Mouse (Mus musculus) hindbrain, embryonic 15.5 days (tissue): ENCODE measurements around the gene Mlycd. TPM values are rescaled to one million over a fixed set of nuclear protein-coding genes. Genes with fewer than 3 reads are reported as not detected.

ENCODE experiments used
- ATAC-seq: fragments of 200-750 bp; cut with Nextera tagmentation; 2 replicates; pipeline ENCODE4 v1.8.0; 2017; ENCODE audit warnings: low read depth, moderate number of reproducible peaks, moderate TSS enrichment; ENCODE audit not compliant: low FRiP score
- H3K27ac ChIP-seq: fragments of 300-500 bp; sonication (generic); replicated peaks from 2 replicates; pipeline ENCODE4 v1.5.1; 2015; ENCODE audit warnings: mild to moderate bottlenecking, inconsistent platforms
- H3K27me3 ChIP-seq: fragments of 300-500 bp; sonication (generic); 2 replicates; pipeline ENCODE4 v1.6.1; 2015; ENCODE audit warnings: control low read depth, inconsistent platforms
- H3K36me3 ChIP-seq: fragments of 300-500 bp; sonication (generic); 2 replicates; pipeline ENCODE4 v1.6.1; 2015; ENCODE audit warnings: control low read depth, inconsistent platforms
- H3K4me1 ChIP-seq: fragments of 300-500 bp; sonication (generic); replicated peaks from 2 replicates; pipeline ENCODE4 v1.6.1; 2015; ENCODE audit warnings: control low read depth, inconsistent platforms
- H3K4me2 ChIP-seq: fragments of 300-500 bp; sonication (generic); 2 replicates; pipeline ENCODE4 v1.6.1; 2015; ENCODE audit warnings: moderate library complexity, mild to moderate bottlenecking, inconsistent platforms
- H3K4me3 ChIP-seq: fragments of 300-500 bp; sonication (generic); 2 replicates; pipeline ENCODE4 v1.5.1; 2015; ENCODE audit warnings: mild to moderate bottlenecking, inconsistent platforms
- H3K9ac ChIP-seq: fragments of 300-500 bp; sonication (generic); 2 replicates; pipeline ENCODE4 v1.6.1; 2015; ENCODE audit warnings: inconsistent platforms
- H3K9me3 ChIP-seq: fragments of 300-500 bp; sonication (generic); 2 replicates; pipeline ENCODE4 v1.6.1; 2016; ENCODE audit warnings: control low read depth, inconsistent platforms
- WGBS: fragments of 180-500 bp; shearing (Covaris S2); methylation state at CpG from one replicate; pipeline ENCODE4 v1.1.7; 2015; 5-methylcytosine and 5-hydroxymethylcytosine counted together
- polyA plus RNA-seq: library from polyadenylated mRNA; unstranded; fragments of >200 nt; fragmentation: Nextera tagmentation; extraction: Ambion mirVana; gene quantifications from 2 replicates; pipeline ENCODE4 v1.2.1, GENCODE M21; 2015

Gene Mlycd
- polyA plus RNA-seq, 1 experiment from 2014 or later: 18.5 TPM

DNA sequence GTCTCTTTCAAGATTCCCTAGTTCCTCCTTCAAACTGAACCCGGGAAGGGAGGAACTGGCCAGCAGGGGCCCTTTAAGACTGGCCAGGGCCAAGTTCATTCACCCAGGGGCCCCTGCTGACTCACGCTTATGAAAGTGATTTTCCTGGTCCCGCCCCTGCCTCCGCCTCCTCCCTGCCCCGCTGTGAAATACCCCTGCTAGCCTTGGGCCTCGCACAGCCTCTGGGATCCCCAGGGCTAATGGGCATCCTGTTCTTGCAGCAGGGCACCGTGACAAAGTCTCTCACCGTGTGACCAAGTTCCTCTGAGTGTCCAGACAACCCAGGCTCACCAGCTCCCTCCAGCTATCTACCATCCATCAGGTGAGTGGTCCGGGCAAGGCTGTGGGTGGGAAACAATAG, 42.3 kb downstream of the Mlycd start:
- ATAC-seq: no peak
- Histone ChIP-seq H3K9ac (no peak overlapping the region), H3K4me3 (no peak overlapping the region), H3K36me3 (no peaks in the 10 kb centered on the region), H3K27me3 (no peaks in the 10 kb centered on the region), H3K4me2 (no peak overlapping the region), H3K27ac (no peak overlapping the region), H3K4me1 (peaks cover 19% of the 10 kb centered on the region), H3K9me3 (no peaks in the 10 kb centered on the region)
- WGBS: 26% methylated on average over 9 of the region's 9 CpGs

DNA sequence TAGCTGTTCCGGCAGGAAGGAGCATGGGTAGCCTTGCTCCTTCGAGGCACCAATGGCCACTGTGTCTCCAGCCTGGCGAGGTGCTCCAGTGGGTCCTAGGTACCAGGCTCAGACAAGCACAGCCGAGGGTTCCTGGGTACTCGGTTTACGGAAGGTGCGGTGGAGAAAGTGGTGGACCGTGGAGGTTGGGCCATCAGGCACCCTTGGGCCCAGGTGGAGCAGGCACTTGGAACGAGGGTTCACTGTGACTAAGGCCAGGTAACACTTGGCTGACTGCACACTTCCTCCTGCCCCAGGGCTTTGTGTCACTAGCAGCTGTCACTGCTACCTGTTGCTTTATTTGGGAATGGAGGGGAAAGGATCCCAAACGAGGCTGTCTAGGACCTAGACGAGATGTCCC, 42.8 kb downstream of the Mlycd start:
- whole genome bisulfite sequencing: 75% methylated on average over 11 of the region's 11 CpGs
- H3K36me3 ChIP-seq: no peaks in the 10 kb centered on the region
- no peaks in the 10 kb centered on the region for H3K9me3 ChIP-seq

DNA sequence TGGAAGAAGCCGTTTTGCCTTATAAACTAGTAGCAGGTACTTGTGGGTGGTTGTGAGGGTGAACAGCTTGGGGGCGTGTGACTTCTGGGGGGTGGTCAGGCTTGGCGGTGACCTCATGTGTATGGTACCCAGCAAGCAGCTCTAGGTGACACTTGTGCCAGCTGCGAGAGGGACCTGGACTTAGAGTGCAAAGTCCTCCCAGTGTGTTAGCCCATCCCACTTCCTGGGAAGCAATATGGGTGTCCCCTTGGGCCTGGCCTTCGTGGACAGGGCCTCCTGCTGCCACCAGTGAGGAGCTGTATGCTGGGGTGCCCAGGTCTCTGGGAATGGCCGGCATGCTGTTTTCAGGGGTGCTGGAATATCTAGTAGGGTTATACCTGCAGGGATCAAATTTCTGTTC, 44.2 kb downstream of the Mlycd start:
- Histone ChIP-seq H3K4me3 (no peak overlapping the region), H3K36me3 (no peaks in the 10 kb centered on the region), H3K9ac (no peak overlapping the region), H3K4me2 (no peak overlapping the region), H3K4me1 (peaks cover 19% of the 10 kb centered on the region), H3K9me3 (no peaks in the 10 kb centered on the region), H3K27ac (no peak overlapping the region), H3K27me3 (no peaks in the 10 kb centered on the region)
- 84% methylated on average over 6 of the region's 6 CpGs for WGBS
- ATAC-seq: no peak

More for the DNA sequence above, 42.8 kb downstream of the Mlycd start:
- Histone ChIP-seq H3K9ac (no peak overlapping the region), H3K4me1 (peaks cover 19% of the 10 kb centered on the region), H3K27me3 (no peaks in the 10 kb centered on the region), H3K4me3 (no peak overlapping the region), H3K4me2 (no peak overlapping the region), H3K27ac (no peak overlapping the region)
- ATAC-seq: no peak

DNA sequence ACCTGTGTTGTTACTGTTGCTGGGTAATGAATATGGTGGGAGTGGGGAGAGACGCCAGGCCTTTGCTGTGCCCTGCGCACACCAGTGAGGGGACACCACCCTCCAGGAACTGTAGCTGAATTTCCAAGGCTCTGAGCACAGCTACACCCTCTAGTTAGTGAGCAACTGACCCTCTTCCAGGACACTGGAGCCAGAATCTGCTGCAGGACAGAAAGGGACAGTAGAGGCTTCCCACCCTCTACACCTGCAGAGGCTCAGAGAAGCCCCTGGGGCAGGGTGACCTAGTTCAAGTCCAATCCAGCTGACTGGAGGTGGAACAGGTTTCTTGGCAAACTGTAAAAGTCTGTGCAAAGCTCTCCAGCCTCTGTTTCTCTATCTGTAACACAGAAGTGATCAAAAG, 44.7 kb downstream of the Mlycd start:
- no peak overlapping the region for H3K4me2 ChIP-seq
- H3K9ac ChIP-seq: no peak overlapping the region
- H3K4me1 ChIP-seq: peaks cover 19% of the 10 kb centered on the region
- no peaks in the 10 kb centered on the region for H3K36me3 ChIP-seq
- no peaks in the 10 kb centered on the region for H3K9me3 ChIP-seq
- 96% methylated on average over 2 of the region's 2 CpGs for WGBS
- H3K27me3 ChIP-seq: no peaks in the 10 kb centered on the region
- H3K4me3 ChIP-seq: no peak overlapping the region
- no peak overlapping the region for H3K27ac ChIP-seq
- ATAC-seq: no peak

DNA sequence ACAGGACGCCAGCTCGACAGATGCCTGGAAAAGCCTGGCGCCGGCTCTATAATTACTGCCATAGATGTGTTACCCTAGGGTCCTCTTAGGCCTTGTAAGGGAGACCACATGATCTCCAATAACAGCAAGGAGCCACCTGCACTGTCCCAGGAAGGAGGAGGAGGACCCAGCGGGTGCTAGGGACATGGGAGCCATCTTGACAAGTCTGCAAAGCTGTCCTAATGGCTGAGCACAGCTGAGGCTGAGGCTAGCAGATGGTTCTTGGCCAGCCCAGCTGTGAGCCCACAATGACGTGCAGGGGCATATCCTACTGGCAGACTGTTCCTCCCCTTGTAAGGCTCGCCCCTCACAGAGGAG, 45.2 kb downstream of the Mlycd start:
- no peak for ATAC-seq
- no peak overlapping the region for H3K27ac ChIP-seq
- H3K4me2 ChIP-seq: no peak overlapping the region

DNA sequence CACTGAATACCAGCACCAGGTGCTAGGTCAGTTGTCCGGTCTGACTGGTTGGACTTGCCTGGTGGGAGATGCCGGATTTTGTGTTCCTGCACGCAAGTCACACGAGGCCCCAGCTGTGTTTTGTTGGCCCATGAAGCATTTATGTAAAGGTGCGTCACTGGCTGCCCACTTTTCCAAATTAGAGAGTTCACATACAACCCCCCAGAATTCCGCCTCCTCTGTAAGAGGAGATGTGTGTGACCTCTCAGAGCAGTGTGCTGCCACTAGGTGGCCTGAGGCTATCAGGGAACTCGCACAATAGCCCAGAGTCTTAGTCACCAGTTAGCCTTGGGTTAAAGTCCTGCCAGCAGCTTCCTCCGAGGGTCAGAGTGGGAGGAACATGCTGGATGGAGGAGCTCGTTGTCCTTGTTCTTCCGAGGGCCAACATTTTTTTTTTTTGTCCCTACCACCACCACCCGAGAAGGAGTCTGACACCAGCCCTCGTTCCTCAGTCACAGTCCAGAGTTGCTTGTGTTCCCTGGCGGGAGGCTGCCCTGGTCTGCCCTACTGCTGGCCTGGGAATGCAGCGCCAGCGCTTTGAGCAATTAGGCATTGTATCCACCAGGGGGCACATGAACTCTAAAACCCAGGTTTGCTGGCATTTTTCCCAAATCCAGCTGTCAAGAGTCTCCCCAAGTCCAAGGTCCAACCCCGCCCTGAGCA, 45.7 kb downstream of the Mlycd start:
- ATAC-seq: no peak; the same call in 1 of the 2 replicates
- peak overlapping the region; percentile 32; the same call in 1 of the 2 replicates for H3K4me2 ChIP-seq
- 14% methylated on average over 16 of the region's 16 CpGs for WGBS
- no peak overlapping the region for H3K4me3 ChIP-seq
- no peak overlapping the region for H3K9ac ChIP-seq
- no peaks in the 10 kb centered on the region for H3K36me3 ChIP-seq
- H3K27ac ChIP-seq: no peak overlapping the region; the same call in 1 of the 2 replicates
- H3K4me1 ChIP-seq: peaks cover 19% of the 10 kb centered on the region
- H3K9me3 ChIP-seq: no peaks in the 10 kb centered on the region
- no peaks in the 10 kb centered on the region; the same call in 1 of the 2 replicates for H3K27me3 ChIP-seq

More for the DNA sequence above, 45.2 kb downstream of the Mlycd start:
- WGBS: 40% methylated on average over 7 of the region's 7 CpGs
- H3K9ac ChIP-seq: no peak overlapping the region
- no peak overlapping the region for H3K4me3 ChIP-seq
- H3K9me3 ChIP-seq: no peaks in the 10 kb centered on the region
- peaks cover 19% of the 10 kb centered on the region for H3K4me1 ChIP-seq
- no peaks in the 10 kb centered on the region for H3K27me3 ChIP-seq
- no peaks in the 10 kb centered on the region for H3K36me3 ChIP-seq

DNA sequence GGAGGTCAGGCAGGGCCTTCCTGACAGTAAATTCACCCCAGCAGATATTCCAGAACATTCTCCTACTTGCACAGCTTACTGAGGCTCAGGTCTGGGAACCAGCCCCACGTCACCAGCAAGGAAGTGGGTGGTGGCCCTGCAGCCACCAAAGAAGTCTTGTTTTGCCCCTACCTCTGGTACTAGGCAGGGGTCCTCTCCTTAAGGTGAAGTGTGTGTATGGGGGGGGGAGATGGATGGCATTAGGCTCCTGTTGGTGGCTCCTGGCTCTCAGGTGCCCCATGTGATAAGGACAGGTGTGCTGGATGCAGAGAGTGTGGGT, 46.2 kb downstream of the Mlycd start:
- no peaks in the 10 kb centered on the region for H3K36me3 ChIP-seq
- no peaks in the 10 kb centered on the region for H3K9me3 ChIP-seq
- no peak overlapping the region for H3K9ac ChIP-seq
- WGBS: 52% methylated on average over 1 of the region's 1 CpGs
- H3K4me3 ChIP-seq: no peak overlapping the region
- H3K27me3 ChIP-seq: no peaks in the 10 kb centered on the region; the same call in 1 of the 2 replicates
- no peak; the same call in 1 of the 2 replicates for ATAC-seq
- H3K4me2 ChIP-seq: no peak overlapping the region
- no peak overlapping the region for H3K27ac ChIP-seq
- H3K4me1 ChIP-seq: peaks cover 19% of the 10 kb centered on the region

DNA sequence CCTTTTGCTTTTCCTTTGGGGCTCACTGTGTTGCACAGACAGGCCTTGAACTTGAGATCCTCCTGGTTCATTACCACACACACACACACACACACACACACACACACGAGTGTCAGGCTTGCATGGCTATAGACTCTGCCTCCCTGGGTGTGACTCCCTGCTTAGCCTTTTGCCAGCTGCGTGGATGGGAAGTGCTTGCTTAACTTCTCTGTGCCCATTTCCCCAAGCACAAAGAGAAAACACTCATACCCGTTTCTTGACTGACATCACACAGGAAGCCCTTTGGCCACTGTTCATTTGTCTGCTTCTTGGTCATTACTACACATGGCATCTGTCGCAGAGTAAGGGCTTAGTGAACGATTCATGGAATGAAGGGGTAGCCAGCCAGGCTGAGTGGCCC, 47.3 kb downstream of the Mlycd start:
- no peaks in the 10 kb centered on the region for H3K36me3 ChIP-seq
- no peak for ATAC-seq
- no peaks in the 10 kb centered on the region for H3K9me3 ChIP-seq
- H3K4me3 ChIP-seq: no peak overlapping the region
- H3K27me3 ChIP-seq: no peaks in the 10 kb centered on the region; the same call in 1 of the 2 replicates
- H3K4me1 ChIP-seq: peaks cover 24% of the 10 kb centered on the region
- H3K27ac ChIP-seq: no peak overlapping the region
- no peak overlapping the region for H3K4me2 ChIP-seq
- no peak overlapping the region for H3K9ac ChIP-seq
- WGBS: 64% methylated on average over 5 of the region's 5 CpGs

DNA sequence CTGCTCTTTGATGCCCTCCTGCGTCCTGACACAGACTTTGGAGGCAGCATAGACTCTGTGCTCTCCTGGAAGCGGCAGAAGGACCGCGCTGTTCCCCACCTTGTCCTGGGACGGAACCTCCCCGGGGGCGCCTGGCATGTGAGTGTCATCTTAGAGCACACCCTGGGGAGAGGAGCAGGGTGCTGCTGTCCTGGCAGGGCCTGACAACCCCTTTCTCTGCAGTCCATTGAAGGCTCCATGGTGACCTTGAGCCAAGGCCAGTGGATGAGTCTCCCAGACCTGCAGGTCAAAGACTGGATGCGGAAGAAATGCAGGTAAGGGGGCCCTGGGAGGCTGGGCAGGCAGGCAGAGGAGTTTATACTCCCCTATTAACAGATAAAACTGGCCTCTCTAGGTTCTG, 48.3 kb downstream of the Mlycd start:
- no peaks in the 10 kb centered on the region for H3K36me3 ChIP-seq
- no peak overlapping the region for H3K4me3 ChIP-seq
- H3K27me3 ChIP-seq: no peaks in the 10 kb centered on the region; the same call in 1 of the 2 replicates
- H3K9me3 ChIP-seq: no peaks in the 10 kb centered on the region
- H3K27ac ChIP-seq: no peak overlapping the region
- WGBS: 95% methylated on average over 8 of the region's 8 CpGs
- peaks cover 34% of the 10 kb centered on the region for H3K4me1 ChIP-seq
- H3K4me2 ChIP-seq: no peak overlapping the region
- no peak for ATAC-seq
- H3K9ac ChIP-seq: no peak overlapping the region

DNA sequence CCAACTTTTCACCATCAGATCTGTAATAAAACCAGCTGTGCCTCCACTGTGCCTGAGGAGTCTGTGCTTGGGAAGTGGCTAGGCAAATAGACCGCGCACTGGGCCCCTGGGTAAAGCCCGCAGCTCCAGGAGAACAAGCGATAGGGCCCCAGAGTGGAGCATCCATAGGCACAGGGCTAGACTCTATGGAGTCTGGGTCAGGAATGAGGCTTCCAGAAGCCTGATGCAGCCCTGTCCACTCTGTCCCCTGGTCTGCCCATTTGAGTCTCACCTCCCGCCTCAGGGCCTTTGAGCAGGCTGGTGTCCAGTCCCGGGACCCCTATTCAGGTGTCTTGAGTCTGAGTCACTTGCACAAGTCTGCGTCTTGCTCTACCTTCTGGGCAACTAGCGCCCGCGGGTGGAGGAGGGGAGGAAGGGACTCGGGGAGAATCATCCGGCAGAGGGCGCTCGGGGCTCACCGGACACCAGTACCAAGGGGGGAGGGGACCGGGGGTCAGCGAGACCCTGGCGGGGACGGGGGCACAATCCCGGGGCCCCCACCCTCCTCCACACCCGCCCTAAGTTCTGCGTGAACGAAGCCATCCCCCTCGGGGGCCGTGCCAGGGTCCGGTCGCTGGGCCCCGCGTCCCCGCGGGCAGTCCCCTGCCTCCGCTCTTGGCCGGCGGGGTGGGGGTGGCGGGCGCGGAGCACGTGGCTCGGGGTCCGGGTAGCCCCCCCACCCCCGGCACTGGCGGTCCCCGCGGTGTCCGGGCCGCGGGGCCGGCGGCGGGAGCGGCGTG, 51.7 kb downstream of the Mlycd start, which contains the start of gene Necab2:
Gene Necab2, plus strand, starts transcription at position 509 of the 779 bp plus-strand sequence.
- Histone ChIP-seq H3K27ac (peak within 1 kb of the TSS; percentile 51; the same call in 1 of the 2 replicates), H3K4me3 (peak within 1 kb of the TSS; percentile 74), H3K9me3 (no peaks in the 10 kb centered on the region), H3K27me3 (no peaks in the 10 kb centered on the region; the same call in 1 of the 2 replicates), H3K4me1 (peaks cover 24% of the 10 kb centered on the region), H3K36me3 (no peaks in the 10 kb centered on the region), H3K4me2 (peak within 1 kb of the TSS; percentile 93), H3K9ac (peak within 1 kb of the TSS; percentile 72)
- 3% methylated on average over 36 of the region's 52 CpGs for WGBS
- ATAC-seq: peak; percentile 80

DNA sequence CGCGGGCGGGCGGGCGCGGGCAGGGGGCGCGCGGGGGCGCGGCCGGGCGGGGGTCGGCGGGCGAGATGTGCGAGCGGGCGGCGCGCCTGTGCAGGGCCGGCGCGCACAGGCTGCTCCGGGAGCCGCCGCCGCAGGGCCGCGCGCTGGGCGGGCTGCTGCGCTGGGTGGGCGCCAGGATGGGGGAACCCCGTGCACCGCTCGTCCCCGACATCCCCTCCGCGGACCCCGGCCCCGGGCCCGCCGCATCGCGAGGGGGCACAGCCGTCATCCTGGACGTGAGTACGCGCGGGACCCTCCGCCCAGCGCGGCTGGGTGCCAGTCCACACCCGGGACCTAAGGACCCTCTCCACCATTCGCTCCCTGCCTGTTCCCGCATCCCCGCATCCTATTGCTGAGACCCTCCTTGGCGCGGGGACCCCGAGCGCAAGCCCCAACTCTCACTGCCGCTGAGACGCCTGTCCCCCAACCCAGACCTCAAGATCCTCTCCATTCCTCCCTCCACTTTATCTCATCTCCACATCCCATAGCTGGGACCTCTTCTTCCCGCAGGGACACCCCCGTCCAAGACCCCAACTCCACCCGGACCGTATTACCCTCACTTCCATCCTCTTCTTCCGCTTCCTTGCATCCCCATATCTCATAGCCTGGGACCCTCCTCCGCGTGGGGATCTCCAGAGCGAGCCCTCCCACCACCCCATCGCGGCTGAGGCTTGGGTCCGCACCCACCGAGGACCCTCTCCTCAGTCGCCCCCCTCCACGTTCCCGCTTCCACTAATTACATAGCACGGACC, 52.5 kb downstream of the Mlycd start:
- no peaks in the 10 kb centered on the region for H3K36me3 ChIP-seq
- WGBS: under 1% methylated on average over 44 of the region's 80 CpGs
- peak; percentile 42 for ATAC-seq
- H3K4me2 ChIP-seq: peak overlapping the region; percentile 93
- H3K27ac ChIP-seq: peak overlapping the region; percentile 48; the same call in 1 of the 2 replicates
- no peaks in the 10 kb centered on the region; the same call in 1 of the 2 replicates for H3K27me3 ChIP-seq
- H3K9me3 ChIP-seq: no peaks in the 10 kb centered on the region
- peak overlapping the region; percentile 72 for H3K9ac ChIP-seq
- peaks cover 24% of the 10 kb centered on the region; the same call in 1 of the 2 replicates for H3K4me1 ChIP-seq
- peak overlapping the region; percentile 74 for H3K4me3 ChIP-seq
